Comparison of ENCODE assay signal across 27 mouse cellular contexts in the genomic region with DNA sequence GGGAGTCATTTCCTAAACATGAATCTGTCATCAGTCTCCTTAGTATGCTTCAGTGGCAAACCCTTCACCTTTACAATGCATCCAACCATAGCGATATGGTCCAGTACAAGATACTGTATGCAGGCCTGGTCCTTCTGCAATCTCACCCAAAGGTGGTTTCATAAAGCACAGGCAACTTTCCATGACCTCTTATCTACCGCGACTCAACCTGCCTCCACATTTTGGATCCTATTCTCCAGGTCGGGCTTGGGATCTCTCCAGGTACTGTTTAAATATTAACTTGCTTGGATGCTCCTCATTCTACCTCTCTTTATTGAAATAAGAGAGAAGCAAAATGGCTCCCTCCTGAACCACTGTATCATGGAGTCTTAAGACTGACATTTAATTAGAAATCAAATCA.
"Had no signal": no experiment of that assay in that cellular context is flagged by ENCODE, and none has a peak within 500 bp of the region (broad histone marks: within the 10 kb centered on the region; RNA-seq: fewer than 3 reads in every experiment).

No protein-coding gene starts in this region.

- H3K27me3 ChIP-seq: limb, embryonic 13.5 days; limb, embryonic 15.5 days; liver, embryonic 12.5 days; liver, embryonic 13.5 days; liver, embryonic 15.5 days; lung, embryonic 15.5 days; megakaryocyte, embryonic 14.5 days; midbrain, embryonic 12.5 days; midbrain, embryonic 13.5 days; midbrain, embryonic 15.5 days; neural tube, embryonic 12.5 days had no signal

- H3K27ac ChIP-seq: limb, embryonic 10.5 days; limb, embryonic 12.5 days; limb, embryonic 13.5 days; limb, embryonic 15.5 days; liver, embryonic 12.5 days; liver, embryonic 13.5 days; liver, embryonic 14.5 days; liver, embryonic 15.5 days; lung, embryonic 15.5 days; macrophage; midbrain, embryonic 10.5 days; midbrain, embryonic 12.5 days; midbrain, embryonic 13.5 days; midbrain, embryonic 15.5 days; neural tube, embryonic 12.5 days had no signal

- H3K36me3 ChIP-seq: limb, embryonic 10.5 days; limb, embryonic 12.5 days; limb, embryonic 13.5 days; limb, embryonic 15.5 days; liver, embryonic 12.5 days; liver, embryonic 13.5 days; liver, embryonic 15.5 days; lung, embryonic 15.5 days; midbrain, embryonic 10.5 days; midbrain, embryonic 12.5 days; midbrain, embryonic 13.5 days; midbrain, embryonic 15.5 days; neural tube, embryonic 12.5 days had no signal

- H3K4me3 ChIP-seq: limb, embryonic 10.5 days; limb, embryonic 12.5 days; limb, embryonic 13.5 days; limb, embryonic 15.5 days; liver, embryonic 12.5 days; liver, embryonic 13.5 days; liver, embryonic 15.5 days; lung, embryonic 15.5 days; megakaryocyte, embryonic 14.5 days; midbrain, embryonic 10.5 days; midbrain, embryonic 12.5 days; midbrain, embryonic 13.5 days; midbrain, embryonic 15.5 days; myocyte; neural tube, embryonic 12.5 days had no signal

- DNase-seq: left cerebral cortex, postnatal 4 days; liver, embryonic 13.5 days; liver, postnatal 0 days; lung, adult 18-20 months; lung, adult 2 months; lung, embryonic 14.5 days; lung, postnatal 10 days; lung, postnatal 14 days; lung, postnatal 36 days; lung, postnatal 4 days; midbrain, embryonic 14.5 days had no signal

- H3K9ac ChIP-seq: limb, embryonic 12.5 days; limb, embryonic 13.5 days; limb, embryonic 15.5 days; liver, embryonic 12.5 days; liver, embryonic 13.5 days; liver, embryonic 14.5 days; liver, embryonic 15.5 days; liver, postnatal 0 days; lung, embryonic 14.5 days; lung, embryonic 15.5 days; midbrain, embryonic 12.5 days; midbrain, embryonic 13.5 days; midbrain, embryonic 15.5 days; neural tube, embryonic 12.5 days had no signal

- H3K4me1 ChIP-seq: limb, embryonic 15.5 days; liver, embryonic 12.5 days; liver, embryonic 13.5 days; liver, embryonic 15.5 days; lung, embryonic 15.5 days; megakaryocyte, embryonic 14.5 days; midbrain, embryonic 10.5 days; midbrain, embryonic 12.5 days; midbrain, embryonic 13.5 days; midbrain, embryonic 15.5 days; neural tube, embryonic 12.5 days had no signal
